Mouse (Mus musculus) C2C12 (cell line): ENCODE measurements around the gene Il4i1.

Source experiments
- CEBPB ChIP-seq: IDR thresholded peaks from one replicate; pipeline ENCODE4 v1.6.1; 2011; ENCODE audit warnings: low read depth, mild to moderate bottlenecking, control low read depth, moderate library complexity
- CTCF ChIP-seq: IDR thresholded peaks from one replicate; pipeline ENCODE4 v1.5.1; 2011; ENCODE audit not compliant: control insufficient read depth, insufficient read depth, insufficient read length
- USF1 ChIP-seq: IDR thresholded peaks from one replicate; pipeline ENCODE4 v1.6.1; 2011; ENCODE audit warnings: low read depth, mild to moderate bottlenecking, control low read depth, moderate library complexity

DNA sequence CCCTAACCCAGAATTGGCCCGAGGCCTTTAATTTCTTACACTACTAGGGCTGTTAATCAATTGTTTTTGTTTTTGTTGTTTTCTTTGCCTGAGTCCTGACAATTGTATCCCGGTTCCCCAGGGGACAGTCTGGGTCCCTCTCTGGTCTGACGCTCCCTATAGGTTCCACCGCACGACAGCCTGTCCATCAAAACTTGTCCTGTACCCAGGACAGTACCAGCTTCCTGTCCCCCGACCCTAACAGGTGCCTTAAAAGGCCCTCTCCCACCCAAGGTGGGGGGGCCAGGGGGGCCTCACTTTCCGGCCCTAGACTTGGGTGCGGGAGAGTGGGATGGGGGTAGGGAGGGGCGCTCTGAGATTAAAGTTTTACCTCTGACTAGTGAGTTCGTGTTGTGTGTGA is 38.8 kb downstream of the Il4i1 start:
- no peak for TF ChIP-seq CTCF
- TF ChIP-seq CEBPB, result no peak
- TF ChIP-seq USF1, result no peak
